ENCODE assay signal across 9 mouse cellular contexts in genomic region chr1:91346892-91347291, GRCm38 (mm10). TPM values are rescaled to one million over a fixed set of nuclear protein-coding genes. Genes with fewer than 3 reads are reported as not detected.
A peak's percentile ranks its signal among the peaks of the same experiment; 100 is the strongest.
DNase-seq lines count a peak whose midpoint lies in the region; ATAC-seq and TF ChIP-seq lines count a peak whose summit lies in the region.
"Had no signal": no experiment of that assay in that cellular context is flagged by ENCODE, and none has a peak within 500 bp of the region (broad histone marks: within the 10 kb centered on the region; RNA-seq: fewer than 3 reads in every experiment).

No protein-coding gene starts in this region.

- ATAC-seq in embryonic facial prominence, embryonic 14.5 days (ENCODE audit: low read depth) = peak; percentile 86
- ATAC-seq in heart, embryonic 15.5 days (replicated peaks; ENCODE audit: insufficient number of reproducible peaks, insufficient read depth, low FRiP score, low read depth) = peak; percentile 28; the same call in 1 of the 2 replicates
- peak; percentile 47 for ATAC-seq in kidney, postnatal 0 days (replicated peaks; ENCODE audit: low FRiP score, low read depth)

- no peak overlapping the region for H3K4me2 ChIP-seq in embryonic facial prominence, embryonic 14.5 days (ENCODE audit: low read depth, low read length)
- H3K4me2 ChIP-seq in heart, embryonic 15.5 days = no peak overlapping the region
- H3K4me2 ChIP-seq in kidney, postnatal 0 days (ENCODE audit: low read length) = no peak overlapping the region

- peak; percentile 75 for DNase-seq in ES-CJ7 (ENCODE audit: low read depth, low spot score)
- peak; percentile 69 to 81 for DNase-seq in adrenal gland, postnatal 36 days
- peak; percentile 68 for DNase-seq in embryonic facial prominence, embryonic 14.5 days (ENCODE audit: low spot score)
- peak; percentile 90 for DNase-seq in kidney, postnatal 0 days (ENCODE audit: low spot score)
- DNase-seq in lung, adult 2 months = peak; percentile 47
- peak; percentile 68 for DNase-seq in thymus, postnatal 25 days

- H3K27me3 ChIP-seq in embryonic facial prominence, embryonic 14.5 days (replicated peaks; ENCODE audit: control insufficient read depth, insufficient read depth, low read length) = peaks cover 46% of the 10 kb centered on the region
- peaks cover 49% of the 10 kb centered on the region for H3K27me3 ChIP-seq in heart, embryonic 15.5 days
- peaks cover 34% of the 10 kb centered on the region for H3K27me3 ChIP-seq in kidney, postnatal 0 days (ENCODE audit: insufficient read depth, low read length)

- no peak overlapping the region for H3K27ac ChIP-seq in embryonic facial prominence, embryonic 14.5 days (replicated peaks; ENCODE audit: low read depth, low read length)
- H3K27ac ChIP-seq in heart, embryonic 15.5 days = no peak overlapping the region
- H3K27ac ChIP-seq in kidney, postnatal 0 days = no peak overlapping the region
- H3K27ac ChIP-seq in olfactory bulb, adult 2 months (ENCODE audit: insufficient read depth, low read depth, low read length) = no peak overlapping the region

- peak; percentile 85 for TF ChIP-seq CTCF in kidney, postnatal 0 days (IDR thresholded peaks at IDR 0.05; ENCODE audit: low read depth)
- TF ChIP-seq CTCF in lung, adult 2 months (IDR thresholded peaks at IDR 0.05; ENCODE audit: insufficient read depth, low read length) = peak; percentile 93
- TF ChIP-seq CTCF in olfactory bulb, adult 2 months (IDR thresholded peaks at IDR 0.05; ENCODE audit: insufficient read depth, low read depth, low read length) = peak; percentile 42

- no peak for TF ChIP-seq POLR2A in lung, adult 2 months (IDR thresholded peaks at IDR 0.05; ENCODE audit: borderline replicate concordance, extremely low read depth, low read depth, low read length)
- no peak for TF ChIP-seq POLR2A in olfactory bulb, adult 2 months (IDR thresholded peaks at IDR 0.05; ENCODE audit: insufficient read depth, low read depth, low read length)

- H3K9ac ChIP-seq in embryonic facial prominence, embryonic 14.5 days (ENCODE audit: low read depth, low read length) = no peak overlapping the region
- H3K9ac ChIP-seq in heart, embryonic 15.5 days = no peak overlapping the region
- no peak overlapping the region for H3K9ac ChIP-seq in kidney, postnatal 0 days (ENCODE audit: low read depth, low read length)

- H3K4me3 ChIP-seq in embryonic facial prominence, embryonic 14.5 days (ENCODE audit: low read depth, low read length) = no peak overlapping the region
- no peak overlapping the region for H3K4me3 ChIP-seq in heart, embryonic 15.5 days
- no peak overlapping the region for H3K4me3 ChIP-seq in kidney, postnatal 0 days (replicated peaks; ENCODE audit: low read depth, low read length)
- no peak overlapping the region for H3K4me3 ChIP-seq in lung, adult 2 months (replicated peaks; ENCODE audit: extremely low read depth, low read depth, low read length)
- no peak overlapping the region for H3K4me3 ChIP-seq in olfactory bulb, adult 2 months (ENCODE audit: insufficient read depth, low read depth, low read length)

- 36% methylated on average over 3 of the region's 3 CpGs for WGBS in embryonic facial prominence, embryonic 14.5 days
- WGBS in heart, embryonic 15.5 days = 33% methylated on average over 3 of the region's 3 CpGs
- 40% methylated on average over 3 of the region's 3 CpGs for WGBS in kidney, postnatal 0 days
- 34% methylated on average over 3 of the region's 3 CpGs for WGBS in lung, adult 2 months
- WGBS in olfactory bulb, adult 2 months = 42% methylated on average over 3 of the region's 3 CpGs

- H3K9me3 ChIP-seq in embryonic facial prominence, embryonic 14.5 days (ENCODE audit: control insufficient read depth, low read length) = no peaks in the 10 kb centered on the region
- no peaks in the 10 kb centered on the region for H3K9me3 ChIP-seq in heart, embryonic 15.5 days (replicated peaks)
- H3K9me3 ChIP-seq in kidney, postnatal 0 days (replicated peaks; ENCODE audit: low read length) = no peaks in the 10 kb centered on the region

- no peaks in the 10 kb centered on the region for H3K4me1 ChIP-seq in embryonic facial prominence, embryonic 14.5 days (ENCODE audit: control insufficient read depth, insufficient read depth, low read length)
- H3K4me1 ChIP-seq in heart, embryonic 15.5 days (replicated peaks) = peaks cover 30% of the 10 kb centered on the region
- no peaks in the 10 kb centered on the region; the same call in 1 of the 2 replicates for H3K4me1 ChIP-seq in kidney, postnatal 0 days (replicated peaks; ENCODE audit: insufficient read depth, low read length)
- H3K4me1 ChIP-seq in lung, adult 2 months (ENCODE audit: control insufficient read depth, insufficient read depth, low read length) = no peaks in the 10 kb centered on the region
- H3K4me1 ChIP-seq in olfactory bulb, adult 2 months (ENCODE audit: control insufficient read depth, insufficient read depth, low read length) = peaks cover 31% of the 10 kb centered on the region

- no peaks in the 10 kb centered on the region for H3K36me3 ChIP-seq in embryonic facial prominence, embryonic 14.5 days (ENCODE audit: control insufficient read depth, insufficient read depth, low read length)
- H3K36me3 ChIP-seq in heart, embryonic 15.5 days = no peaks in the 10 kb centered on the region
- no peaks in the 10 kb centered on the region for H3K36me3 ChIP-seq in kidney, postnatal 0 days (ENCODE audit: insufficient read depth, low read length)

RNA-seq across cellular contexts. Expression of gene Klhl30, which starts 3.9 kb away (rescaled TPM):
- total RNA-seq in adrenal gland, postnatal 36 days (2021) = under 1 TPM; 0.89 to 0.96 TPM
- polyA plus RNA-seq in embryonic facial prominence, embryonic 14.5 days (2014; fragmentation: Nextera tagmentation; extraction: Ambion mirVana) = 7.0 and 10.0 TPM in 2 replicates
- polyA plus RNA-seq in heart, embryonic 15.5 days (2015; fragmentation: Nextera tagmentation; extraction: Ambion mirVana) = 47.7 and 50.5 TPM in 2 replicates
- polyA plus RNA-seq in kidney, postnatal 0 days (2015; fragmentation: Nextera tagmentation; extraction: Ambion mirVana) = 0.22 and 0.39 TPM in 2 replicates
- 1.4 and 4.6 TPM in 2 replicates for polyA plus RNA-seq in lung, adult 2 months (2012; rRNA removed)
- polyA plus RNA-seq in olfactory bulb, adult 2 months (2012; ENCODE audit: insufficient read depth, insufficient read length, low replicate concordance, missing spikeins) = not detected in 2 replicates

RNA-seq across cellular contexts. Expression of gene Erfe, which starts 19.3 kb away (rescaled TPM):
- 10 to 100 TPM in 1 of 2 experiments, 1 to 10 TPM in 1; 3.8 to 42.2 TPM for total RNA-seq in adrenal gland, postnatal 36 days (2021)
- 1.5 and 2.5 TPM in 2 replicates for polyA plus RNA-seq in embryonic facial prominence, embryonic 14.5 days (2014; fragmentation: Nextera tagmentation; extraction: Ambion mirVana)
- 0.78 and 1.5 TPM in 2 replicates for polyA plus RNA-seq in heart, embryonic 15.5 days (2015; fragmentation: Nextera tagmentation; extraction: Ambion mirVana)
- 0.84 and 1.2 TPM in 2 replicates for polyA plus RNA-seq in kidney, postnatal 0 days (2015; fragmentation: Nextera tagmentation; extraction: Ambion mirVana)
- polyA plus RNA-seq in lung, adult 2 months (2012; rRNA removed) = 0.27 and 0.40 TPM in 2 replicates
- polyA plus RNA-seq in olfactory bulb, adult 2 months (2012; ENCODE audit: insufficient read depth, insufficient read length, low replicate concordance, missing spikeins) = not detected in 2 replicates
- total RNA-seq: layer of hippocampus, adult 18-20 months had no signal

RNA-seq across cellular contexts. Expression of gene Espnl, which starts 25.0 kb away (rescaled TPM):
- total RNA-seq in adrenal gland, postnatal 36 days (2021) = under 1 TPM; 0.07 to 0.10 TPM
- not detected in 2 replicates for polyA plus RNA-seq in embryonic facial prominence, embryonic 14.5 days (2014; fragmentation: Nextera tagmentation; extraction: Ambion mirVana)
- polyA plus RNA-seq in heart, embryonic 15.5 days (2015; fragmentation: Nextera tagmentation; extraction: Ambion mirVana) = 0.03 and 0.08 TPM in 2 replicates
- polyA plus RNA-seq in kidney, postnatal 0 days (2015; fragmentation: Nextera tagmentation; extraction: Ambion mirVana) = 0.05 and 0.09 TPM in 2 replicates
- 0.11 and 0.12 TPM in 2 replicates for polyA plus RNA-seq in lung, adult 2 months (2012; rRNA removed)
- polyA plus RNA-seq in olfactory bulb, adult 2 months (2012; ENCODE audit: insufficient read depth, insufficient read length, low replicate concordance, missing spikeins) = not detected in 2 replicates

RNA-seq across cellular contexts. Expression of gene Scly, which starts 48.8 kb away (rescaled TPM):
- total RNA-seq in adrenal gland, postnatal 36 days (2021) = 10 to 100 TPM; 21.2 to 23.6 TPM
- 9.6 and 10.0 TPM in 2 replicates for polyA plus RNA-seq in embryonic facial prominence, embryonic 14.5 days (2014; fragmentation: Nextera tagmentation; extraction: Ambion mirVana)
- 11.5 and 15.6 TPM in 2 replicates for polyA plus RNA-seq in heart, embryonic 15.5 days (2015; fragmentation: Nextera tagmentation; extraction: Ambion mirVana)
- 23.7 and 28.4 TPM in 2 replicates for polyA plus RNA-seq in kidney, postnatal 0 days (2015; fragmentation: Nextera tagmentation; extraction: Ambion mirVana)
- polyA plus RNA-seq in lung, adult 2 months (2012; rRNA removed) = 23.7 and 26.6 TPM in 2 replicates
- not detected in 2 replicates for polyA plus RNA-seq in olfactory bulb, adult 2 months (2012; ENCODE audit: insufficient read depth, insufficient read length, low replicate concordance, missing spikeins)

RNA-seq across cellular contexts. Expression of gene Ilkap, which starts 51.7 kb away (rescaled TPM):
- total RNA-seq in adrenal gland, postnatal 36 days (2021) = 100 to 1,000 TPM in 1 of 2 experiments, 10 to 100 TPM in 1; 97.0 to 132 TPM
- polyA plus RNA-seq in embryonic facial prominence, embryonic 14.5 days (2014; fragmentation: Nextera tagmentation; extraction: Ambion mirVana) = 138 and 146 TPM in 2 replicates
- 96.7 and 110 TPM in 2 replicates for polyA plus RNA-seq in heart, embryonic 15.5 days (2015; fragmentation: Nextera tagmentation; extraction: Ambion mirVana)
- polyA plus RNA-seq in kidney, postnatal 0 days (2015; fragmentation: Nextera tagmentation; extraction: Ambion mirVana) = 91.0 and 99.8 TPM in 2 replicates
- 51.6 and 57.4 TPM in 2 replicates for polyA plus RNA-seq in lung, adult 2 months (2012; rRNA removed)
- not detected in 2 replicates for polyA plus RNA-seq in olfactory bulb, adult 2 months (2012; ENCODE audit: insufficient read depth, insufficient read length, low replicate concordance, missing spikeins)

Comparison
In these comparisons a context has a peak if more than half of its experiments do, and no peak if none do; other contexts are left out.
1. ATAC-seq: peak in every context shown above with its lines; median percentile 86 in embryonic facial prominence, embryonic 14.5 days; 47 in kidney, postnatal 0 days; 28 in heart, embryonic 15.5 days.
2. CTCF ChIP-seq: peak in every context shown above with its lines; median percentile 93 in lung, adult 2 months; 85 in kidney, postnatal 0 days; 42 in olfactory bulb, adult 2 months.